15 mouse cellular contexts compared by ENCODE assay signal in the genomic region with DNA sequence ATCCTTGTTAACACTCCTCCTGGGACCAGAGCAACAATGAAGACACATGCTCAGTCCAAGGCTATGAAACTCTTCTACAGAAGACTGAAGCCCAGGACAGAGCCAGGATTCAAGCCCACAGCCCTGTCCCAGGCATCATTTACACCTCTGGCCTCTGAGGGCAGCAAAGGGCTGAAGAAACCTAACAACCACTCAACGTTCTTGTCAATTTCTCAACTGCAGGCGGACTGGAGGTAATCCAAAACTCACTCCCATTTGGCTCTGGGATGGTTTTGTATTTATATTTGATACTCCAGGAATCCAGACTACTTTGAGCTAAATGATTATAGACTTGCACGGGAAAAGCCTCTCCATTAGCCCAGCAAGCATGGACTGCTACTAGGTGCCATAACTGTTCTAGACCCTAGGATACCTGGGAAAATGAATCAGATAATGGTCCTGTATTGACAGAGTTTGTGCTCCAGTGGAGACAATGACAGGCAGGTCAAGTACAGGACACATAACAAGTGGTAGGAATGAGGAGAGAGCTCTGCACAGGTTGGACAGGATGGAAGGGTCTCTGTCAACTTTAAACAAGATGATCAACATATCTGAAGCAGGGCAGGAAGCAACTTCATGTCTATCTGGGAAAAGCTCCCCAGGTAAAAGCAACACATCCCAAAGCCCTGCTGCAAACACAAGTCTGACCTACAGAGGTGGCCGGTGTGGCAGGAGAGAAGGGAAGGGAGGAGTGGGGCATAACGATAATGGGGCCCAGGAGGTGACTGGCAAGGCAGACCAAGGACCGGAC. TPM values are rescaled to one million over a fixed set of nuclear protein-coding genes. Genes with fewer than 3 reads are reported as not detected.
A peak's percentile ranks its signal among the peaks of the same experiment; 100 is the strongest.
DNase-seq lines count a peak whose midpoint lies in the region; ATAC-seq and TF ChIP-seq lines count a peak whose summit lies in the region.
"Had no signal": no experiment of that assay in that cellular context is flagged by ENCODE, and none has a peak within 500 bp of the region (broad histone marks: within the 10 kb centered on the region; RNA-seq: fewer than 3 reads in every experiment).

No protein-coding gene starts in this region.

- no peak for TF ChIP-seq POLR2A in liver, adult 2 months (IDR thresholded peaks at IDR 0.05; ENCODE audit: extremely low read depth, insufficient read depth, low read length)

- peak; percentile 28 for DNase-seq in adrenal gland, adult 2 months
- DNase-seq in adrenal gland, adult 8-10 months: no peak
- peak; percentile 87 for DNase-seq in liver, adult 2 months (ENCODE audit: extremely low read depth, low read depth, low spot score)
- DNase-seq in liver: no peak
- DNase-seq in lung, postnatal 4 days: peak; percentile 62 to 67
- no peak for DNase-seq in left cerebral cortex, adult 8-10 months (ENCODE audit: low spot score in 2 of 2)
- DNase-seq: cerebellum, postnatal 14 days had no signal

- TF ChIP-seq CTCF in liver, adult 2 months (IDR thresholded peaks at IDR 0.05; ENCODE audit: low read depth, low read length): peak; percentile 33

- H3K9ac ChIP-seq in liver, adult 2 months (ENCODE audit: low read depth, low read length): no peak overlapping the region
- H3K9ac ChIP-seq in intestine, embryonic 16.5 days (ENCODE audit: low read depth, low read length): peak overlapping the region; percentile 23; the same call in 1 of the 2 replicates
- H3K9ac ChIP-seq: midbrain, embryonic 12.5 days had no signal

- H3K27me3 ChIP-seq in liver, adult 2 months (ENCODE audit: control insufficient read depth, insufficient read depth, low read length): no peaks in the 10 kb centered on the region
- H3K27me3 ChIP-seq in intestine, embryonic 16.5 days (replicated peaks; ENCODE audit: control insufficient read depth, insufficient read depth, low read length): no peaks in the 10 kb centered on the region
- H3K27me3 ChIP-seq: midbrain, embryonic 12.5 days had no signal

- peaks cover 67% of the 10 kb centered on the region for H3K4me1 ChIP-seq in liver, adult 2 months (ENCODE audit: control insufficient read depth, insufficient read depth, low read length)
- H3K4me1 ChIP-seq in intestine, embryonic 16.5 days (ENCODE audit: control insufficient read depth, insufficient read depth, low read length): peaks cover 68% of the 10 kb centered on the region

- H3K36me3 ChIP-seq in liver, adult 2 months (ENCODE audit: control insufficient read depth, insufficient read depth, low read length): peaks cover 2% of the 10 kb centered on the region; the same call in 1 of the 2 replicates
- H3K36me3 ChIP-seq in intestine, embryonic 16.5 days (ENCODE audit: control insufficient read depth, insufficient read depth, low read length): no peaks in the 10 kb centered on the region; the same call in 1 of the 2 replicates
- H3K36me3 ChIP-seq: forebrain, embryonic 10.5 days; midbrain, embryonic 12.5 days had no signal

- peaks cover 54% of the 10 kb centered on the region for H3K79me2 ChIP-seq in liver, adult 2 months (ENCODE audit: control insufficient read depth, insufficient read depth, low read length)

- peak overlapping the region; percentile 43 for H3K27ac ChIP-seq in liver, adult 2 months (replicated peaks; ENCODE audit: insufficient read depth, low read depth, low read length)
- H3K27ac ChIP-seq in intestine, embryonic 16.5 days (ENCODE audit: low read length): 0 out of 2 replicates have a peak overlapping the region, but pooled peaks have one; percentile 39
- H3K27ac ChIP-seq: forebrain, embryonic 10.5 days; midbrain, embryonic 12.5 days had no signal

- ATAC-seq in intestine, embryonic 16.5 days: no peak
- no peak for ATAC-seq in erythroid progenitor cell, adult 5-6 weeks (replicated peaks; ENCODE audit: low FRiP score, poor library complexity, severe bottlenecking)
- ATAC-seq: hindbrain, embryonic 16.5 days had no signal

- no peak overlapping the region for H3K4me3 ChIP-seq in liver, adult 2 months (ENCODE audit: insufficient read depth, low read depth, low read length)
- no peak overlapping the region for H3K4me3 ChIP-seq in intestine, embryonic 16.5 days (ENCODE audit: low read length)
- H3K4me3 ChIP-seq: forebrain, embryonic 10.5 days; midbrain, embryonic 12.5 days had no signal

- H3K4me2 ChIP-seq in intestine, embryonic 16.5 days (ENCODE audit: low read depth, low read length): no peak overlapping the region
- H3K4me2 ChIP-seq: midbrain, embryonic 12.5 days had no signal

- H3K9me3 ChIP-seq in intestine, embryonic 16.5 days (ENCODE audit: control insufficient read depth, low read length): no peaks in the 10 kb centered on the region
- H3K9me3 ChIP-seq: forebrain, embryonic 10.5 days; midbrain, embryonic 12.5 days had no signal

- WGBS in liver, adult 2 months: 17% methylated on average over 6 of the region's 6 CpGs
- 59% methylated on average over 6 of the region's 6 CpGs for WGBS in intestine, embryonic 16.5 days

RNA-seq across cellular contexts. Expression of gene Rrbp1, which starts 5.7 kb away (rescaled TPM):
- 100 to 1,000 TPM; 162 to 193 TPM for total RNA-seq in adrenal gland, adult 2 months (2021)
- polyA plus RNA-seq in adrenal gland, adult 2 months (2012; rRNA removed): 30.3 and 36.0 TPM in 2 replicates
- 100 to 1,000 TPM; 162 to 238 (median 209) TPM for total RNA-seq in adrenal gland, adult 8-10 months (2022)
- total RNA-seq in liver, adult 2 months (2014; rRNA removed): 141 and 147 TPM in 2 replicates
- polyA plus RNA-seq in liver, adult 2 months (2012; rRNA removed): 67.4 and 109 TPM in 2 replicates
- 102 and 106 TPM in 2 replicates for polyA plus RNA-seq in intestine, embryonic 16.5 days (2015; fragmentation: Nextera tagmentation; extraction: Ambion mirVana)
- 10 to 100 TPM; 53.3 to 85.0 (median 64.7) TPM for total RNA-seq in left cerebral cortex, adult 8-10 months (2022)
- 37.8 and 52.0 TPM in 2 replicates for total RNA-seq in erythroid progenitor cell, adult 5-6 weeks (2015; ENCODE audit: low replicate concordance)
- 21.8 and 24.0 TPM in 2 replicates for total RNA-seq in erythroid progenitor cell, adult 5-6 weeks (2017; ENCODE audit: low replicate concordance)

RNA-seq across cellular contexts. Expression of gene Banf2, which starts 27.5 kb away (rescaled TPM):
- total RNA-seq in adrenal gland, adult 2 months (2021): not detected
- polyA plus RNA-seq in adrenal gland, adult 2 months (2012; rRNA removed): not detected in 2 replicates
- not detected for total RNA-seq in adrenal gland, adult 8-10 months (2022)
- total RNA-seq in liver, adult 2 months (2014; rRNA removed): not detected in 2 replicates
- polyA plus RNA-seq in liver, adult 2 months (2012; rRNA removed): not detected in 2 replicates
- polyA plus RNA-seq in intestine, embryonic 16.5 days (2015; fragmentation: Nextera tagmentation; extraction: Ambion mirVana): not detected in 2 replicates
- total RNA-seq in left cerebral cortex, adult 8-10 months (2022): not detected
- not detected in 2 replicates for total RNA-seq in erythroid progenitor cell, adult 5-6 weeks (2015; ENCODE audit: low replicate concordance)
- not detected in 2 replicates for total RNA-seq in erythroid progenitor cell, adult 5-6 weeks (2017; ENCODE audit: low replicate concordance)
- total RNA-seq: left cerebral cortex, adult 18-20 months had no signal
- polyA plus RNA-seq: brain, embryonic 14.5 days; forebrain, embryonic 10.5 days; hindbrain, embryonic 16.5 days; midbrain, embryonic 12.5 days; stomach, embryonic 16.5 days had no signal

Comparison
In these comparisons a context has a peak if more than half of its experiments do, and no peak if none do; other contexts are left out.
1. DNase-seq: peak in adrenal gland, adult 2 months (single experiment), liver, adult 2 months (single experiment) and lung, postnatal 4 days (2 of 2); none in adrenal gland, adult 8-10 months (single experiment), liver (single experiment) and left cerebral cortex, adult 8-10 months (0 of 2).